Mouse (Mus musculus): ENCODE measurements around the gene Ep400. TPM values are rescaled to one million over a fixed set of nuclear protein-coding genes. Genes with fewer than 3 reads are reported as not detected.
"Not testable (repeated sequence)": the region's sequence is repeated elsewhere in the genome, so short reads cannot be mapped to it uniquely, and the experiment has no call there.

The Ep400 gene
- polyA plus RNA-seq, 1 experiment from 2014 or later: 41.8 TPM

- 89% methylated on average over 8 of the region's 8 CpGs for WGBS
- H3K36me3 ChIP-seq (ENCODE audit: control insufficient read depth, insufficient read depth, low read length): no peaks in the 10 kb centered on the region
- H3K9me3 ChIP-seq (ENCODE audit: control insufficient read depth, low read length): no peaks in the 10 kb centered on the region
- H3K9ac ChIP-seq (ENCODE audit: low read length): no peak overlapping the region
- no peak overlapping the region for H3K4me3 ChIP-seq (ENCODE audit: low read length)
- H3K4me1 ChIP-seq (replicated peaks; ENCODE audit: control insufficient read depth, insufficient read depth, low read length): peaks cover 3% of the 10 kb centered on the region; the same call in 1 of the 2 replicates
- no peak overlapping the region for H3K4me2 ChIP-seq (ENCODE audit: low read depth, low read length)
- no peak for ATAC-seq (ENCODE audit: low read depth)
- H3K27ac ChIP-seq (ENCODE audit: low read length): no peak overlapping the region
- H3K27me3 ChIP-seq (ENCODE audit: control insufficient read depth, insufficient read depth, low read depth, low read length): no peaks in the 10 kb centered on the region
Measured at GRCm38 (mm10) chr5:110763890-110764289, 6.6 kb downstream of the Ep400 start.

GRCm38 (mm10) chr5:110745021-110745420 lies 25.5 kb downstream of the Ep400 start:
- Histone ChIP-seq H3K9me3 (ENCODE audit: control insufficient read depth, low read length) (no peaks in the 10 kb centered on the region), H3K27ac (ENCODE audit: low read length) (no peak overlapping the region), H3K36me3 (ENCODE audit: control insufficient read depth, insufficient read depth, low read length) (0 out of 2 replicates have a peak, but pooled peaks cover 2% of the 10 kb centered on the region), H3K4me1 (replicated peaks; ENCODE audit: control insufficient read depth, insufficient read depth, low read length) (no peaks in the 10 kb centered on the region), H3K9ac (ENCODE audit: low read length) (no peak overlapping the region), H3K27me3 (ENCODE audit: control insufficient read depth, insufficient read depth, low read depth, low read length) (no peaks in the 10 kb centered on the region), H3K4me3 (ENCODE audit: low read length) (no peak overlapping the region), H3K4me2 (ENCODE audit: low read depth, low read length) (no peak overlapping the region)
- no peak for ATAC-seq (ENCODE audit: low read depth)
- WGBS: 79% methylated on average over 1 of the region's 1 CpGs

DNA sequence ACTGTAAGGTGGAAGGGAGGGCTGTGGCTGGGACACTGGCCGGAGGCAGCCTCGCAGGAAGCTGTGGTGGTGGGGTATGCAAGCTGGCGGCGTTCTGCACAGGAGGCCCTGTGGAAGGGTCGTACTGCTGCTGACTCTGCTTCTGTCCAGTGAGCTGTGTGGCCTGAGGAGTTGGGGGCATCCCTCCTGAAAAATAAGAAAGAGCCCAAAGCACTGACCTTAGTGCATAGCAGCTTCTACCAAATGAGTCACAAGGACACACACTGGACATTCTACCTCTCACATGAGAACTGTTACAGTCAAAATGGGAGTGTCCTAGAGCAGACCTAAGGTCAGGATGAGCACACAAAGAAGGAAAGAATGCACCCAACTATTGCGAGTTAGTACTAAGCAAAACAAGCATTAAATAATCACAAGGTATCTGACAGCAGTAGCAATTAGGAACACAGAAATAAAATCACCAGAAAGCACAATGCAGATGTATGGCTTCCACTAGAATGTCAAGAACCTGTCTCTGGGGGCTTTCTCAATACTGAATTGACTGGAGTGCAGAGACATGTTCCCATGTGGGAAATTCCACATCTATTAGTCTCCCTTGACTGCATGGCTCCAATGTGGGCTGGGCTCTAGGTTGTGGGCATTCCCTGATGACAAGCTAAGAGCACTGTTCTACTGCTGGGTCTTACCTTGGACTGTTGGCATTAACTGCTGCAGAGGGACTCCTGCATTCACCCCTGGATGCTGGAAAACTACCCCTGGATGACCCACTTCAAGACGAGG lies 30.8 kb downstream of the Ep400 start:
- Histone ChIP-seq H3K4me3 (ENCODE audit: low read length) (no peak overlapping the region), H3K9ac (ENCODE audit: low read length) (no peak overlapping the region), H3K4me1 (replicated peaks; ENCODE audit: control insufficient read depth, insufficient read depth, low read length) (no peaks in the 10 kb centered on the region), H3K36me3 (ENCODE audit: control insufficient read depth, insufficient read depth, low read length) (peaks cover 14% of the 10 kb centered on the region), H3K27ac (ENCODE audit: low read length) (no peak overlapping the region), H3K4me2 (ENCODE audit: low read depth, low read length) (no peak overlapping the region), H3K9me3 (ENCODE audit: control insufficient read depth, low read length) (no peaks in the 10 kb centered on the region), H3K27me3 (ENCODE audit: control insufficient read depth, insufficient read depth, low read depth, low read length) (no peaks in the 10 kb centered on the region)
- ATAC-seq (ENCODE audit: low read depth): no peak
- 94% methylated on average over 7 of the region's 7 CpGs for WGBS

- no peak for ATAC-seq (ENCODE audit: low read depth)
- Histone ChIP-seq H3K9me3 (ENCODE audit: control insufficient read depth, low read length) (no peaks in the 10 kb centered on the region), H3K36me3 (ENCODE audit: control insufficient read depth, insufficient read depth, low read length) (peaks cover 27% of the 10 kb centered on the region), H3K4me2 (ENCODE audit: low read depth, low read length) (no peak overlapping the region), H3K27me3 (ENCODE audit: control insufficient read depth, insufficient read depth, low read depth, low read length) (no peaks in the 10 kb centered on the region), H3K4me1 (replicated peaks; ENCODE audit: control insufficient read depth, insufficient read depth, low read length) (no peaks in the 10 kb centered on the region), H3K27ac (ENCODE audit: low read length) (no peak overlapping the region), H3K4me3 (ENCODE audit: low read length) (no peak overlapping the region), H3K9ac (ENCODE audit: low read length) (no peak overlapping the region)
- 90% methylated on average over 1 of the region's 1 CpGs for WGBS
Measured at GRCm38 (mm10) chr5:110735606-110736005, 34.9 kb downstream of the Ep400 start.

GRCm38 (mm10) chr5:110733231-110733823 lies 37.2 kb downstream of the Ep400 start:
- Histone ChIP-seq H3K36me3 (ENCODE audit: control insufficient read depth, insufficient read depth, low read length) (peaks cover 26% of the 10 kb centered on the region), H3K4me1 (replicated peaks; ENCODE audit: control insufficient read depth, insufficient read depth, low read length) (no peaks in the 10 kb centered on the region), H3K4me3 (ENCODE audit: low read length) (no peak overlapping the region), H3K27me3 (ENCODE audit: control insufficient read depth, insufficient read depth, low read depth, low read length) (no peaks in the 10 kb centered on the region), H3K4me2 (ENCODE audit: low read depth, low read length) (no peak overlapping the region), H3K9me3 (ENCODE audit: control insufficient read depth, low read length) (no peaks in the 10 kb centered on the region), H3K9ac (ENCODE audit: low read length) (no peak overlapping the region), H3K27ac (ENCODE audit: low read length) (no peak overlapping the region)
- ATAC-seq (ENCODE audit: low read depth): no peak
- WGBS: 93% methylated on average over 4 of the region's 4 CpGs

DNA sequence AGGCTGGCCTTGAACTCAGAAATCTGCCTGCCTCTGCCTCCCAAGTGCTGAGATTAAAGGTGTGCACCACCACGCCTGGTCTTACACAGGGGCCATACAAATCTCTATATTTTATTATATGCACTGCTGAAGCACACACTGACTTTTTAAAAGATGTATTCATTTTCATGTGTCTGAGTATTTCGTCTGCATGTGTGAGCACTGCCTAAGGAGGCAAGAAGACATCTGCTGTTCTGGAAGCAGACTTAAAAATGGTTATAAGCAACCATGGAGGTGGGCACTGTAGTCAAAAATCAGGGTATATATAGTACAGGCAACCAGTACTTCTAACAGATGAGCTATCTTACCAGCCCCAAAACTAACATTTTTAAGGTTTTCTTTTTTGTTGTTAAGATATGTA lies 39.3 kb downstream of the Ep400 start:
- Histone ChIP-seq H3K4me1 (replicated peaks; ENCODE audit: control insufficient read depth, insufficient read depth, low read length) (no peaks in the 10 kb centered on the region), H3K36me3 (ENCODE audit: control insufficient read depth, insufficient read depth, low read length) (peaks cover 27% of the 10 kb centered on the region), H3K9me3 (ENCODE audit: control insufficient read depth, low read length) (no peaks in the 10 kb centered on the region), H3K4me3 (ENCODE audit: low read length) (no peak overlapping the region), H3K27me3 (ENCODE audit: control insufficient read depth, insufficient read depth, low read depth, low read length) (no peaks in the 10 kb centered on the region), H3K9ac (ENCODE audit: low read length) (no peak overlapping the region), H3K4me2 (ENCODE audit: low read depth, low read length) (no peak overlapping the region), H3K27ac (ENCODE audit: low read length) (no peak overlapping the region)
- ATAC-seq (ENCODE audit: low read depth): no peak
- WGBS: 90% methylated on average over 2 of the region's 2 CpGs

DNA sequence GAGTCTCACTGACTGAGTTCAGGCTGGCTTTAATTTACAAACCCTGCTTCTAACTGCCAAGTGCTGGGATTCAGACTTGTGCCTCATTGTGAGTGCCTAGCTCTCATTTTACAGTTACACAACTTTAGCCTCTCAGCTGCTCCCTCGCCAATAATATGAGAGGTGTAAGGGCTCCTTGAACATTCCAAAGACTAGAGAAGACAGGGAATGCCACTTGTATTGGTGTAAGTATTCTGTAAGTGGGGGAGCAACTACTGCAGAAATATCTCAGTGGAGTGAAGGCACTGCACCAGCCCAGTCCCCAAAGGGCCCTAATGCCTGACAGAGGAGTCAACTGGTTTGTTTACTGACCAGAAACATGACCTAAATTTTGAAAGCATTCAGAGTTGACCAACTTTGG lies 42.7 kb downstream of the Ep400 start:
- no peak overlapping the region for H3K4me2 ChIP-seq (ENCODE audit: low read depth, low read length)
- no peaks in the 10 kb centered on the region for H3K9me3 ChIP-seq (ENCODE audit: control insufficient read depth, low read length)
- H3K27me3 ChIP-seq (ENCODE audit: control insufficient read depth, insufficient read depth, low read depth, low read length): no peaks in the 10 kb centered on the region
- no peak overlapping the region for H3K4me3 ChIP-seq (ENCODE audit: low read length)
- peaks cover 38% of the 10 kb centered on the region for H3K36me3 ChIP-seq (ENCODE audit: control insufficient read depth, insufficient read depth, low read length)
- H3K27ac ChIP-seq (ENCODE audit: low read length): no peak overlapping the region
- WGBS: 69% methylated on average over 1 of the region's 1 CpGs
- ATAC-seq (ENCODE audit: low read depth): peak; percentile 87
- H3K9ac ChIP-seq (ENCODE audit: low read length): no peak overlapping the region
- no peaks in the 10 kb centered on the region for H3K4me1 ChIP-seq (replicated peaks; ENCODE audit: control insufficient read depth, insufficient read depth, low read length)

DNA sequence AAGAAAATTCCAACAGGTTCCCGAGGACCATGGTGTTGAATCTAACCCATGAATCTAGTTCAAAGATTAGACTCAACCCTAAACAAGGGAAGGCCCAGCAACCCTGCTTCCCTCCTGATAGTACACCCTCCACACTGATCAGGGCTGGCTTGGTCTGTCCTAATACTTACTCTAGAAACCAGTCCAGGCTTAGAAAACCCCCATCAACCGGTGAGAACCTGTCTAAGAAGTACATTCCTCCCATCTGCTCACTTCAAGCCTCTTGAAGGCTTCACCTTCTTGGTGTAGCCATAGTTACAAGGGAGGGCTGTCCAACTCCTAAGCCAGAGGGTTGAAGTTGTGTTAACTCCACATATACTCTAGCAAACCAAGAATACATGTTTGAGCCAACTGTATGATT lies 47.0 kb downstream of the Ep400 start:
- H3K9me3 ChIP-seq (ENCODE audit: control insufficient read depth, low read length): no peaks in the 10 kb centered on the region
- 68% methylated on average over 2 of the region's 2 CpGs for WGBS
- ATAC-seq (ENCODE audit: low read depth): 0 out of 2 replicates have a peak, but pooled peaks have one; percentile 26
- no peak overlapping the region for H3K4me2 ChIP-seq (ENCODE audit: low read depth, low read length)
- no peak overlapping the region for H3K27ac ChIP-seq (ENCODE audit: low read length)
- no peak overlapping the region for H3K9ac ChIP-seq (ENCODE audit: low read length)
- H3K36me3 ChIP-seq (ENCODE audit: control insufficient read depth, insufficient read depth, low read length): peaks cover 39% of the 10 kb centered on the region
- no peaks in the 10 kb centered on the region for H3K27me3 ChIP-seq (ENCODE audit: control insufficient read depth, insufficient read depth, low read depth, low read length)
- H3K4me1 ChIP-seq (replicated peaks; ENCODE audit: control insufficient read depth, insufficient read depth, low read length): no peaks in the 10 kb centered on the region
- no peak overlapping the region for H3K4me3 ChIP-seq (ENCODE audit: low read length)

- H3K9ac ChIP-seq (ENCODE audit: low read length); H3K4me2 ChIP-seq (ENCODE audit: low read depth, low read length); H3K27ac ChIP-seq (ENCODE audit: low read length); ATAC-seq (ENCODE audit: low read depth); H3K27me3 ChIP-seq (ENCODE audit: control insufficient read depth, insufficient read depth, low read depth, low read length); H3K4me1 ChIP-seq (replicated peaks; ENCODE audit: control insufficient read depth, insufficient read depth, low read length); H3K4me3 ChIP-seq (ENCODE audit: low read length); H3K9me3 ChIP-seq (ENCODE audit: control insufficient read depth, low read length): not testable (repeated sequence)
- 79% methylated on average over 1 of the region's 1 CpGs for WGBS
- H3K36me3 ChIP-seq (ENCODE audit: control insufficient read depth, insufficient read depth, low read length): peaks cover 47% of the 10 kb centered on the region
Measured at GRCm38 (mm10) chr5:110721463-110721862, 49.1 kb downstream of the Ep400 start.
